Mouse (Mus musculus) forebrain, embryonic 15.5 days (tissue): Measurements from ENCODE around the gene Gm48551. TPM values are rescaled to one million over a fixed set of nuclear protein-coding genes. Genes with fewer than 3 reads are reported as not detected.

Source experiments
- ATAC-seq: fragments of 200-750 bp; cut with Nextera tagmentation; replicated peaks from 2 replicates; pipeline ENCODE4 v1.8.0; 2017; ENCODE audit warnings: mild to moderate bottlenecking, moderate TSS enrichment, moderate library complexity
- H3K27ac ChIP-seq: fragments of 300-500 bp; sonication (generic); replicated peaks from 2 replicates; pipeline ENCODE4 v1.5.1; 2015; ENCODE audit warnings: mild to moderate bottlenecking, inconsistent platforms
- H3K27me3 ChIP-seq: fragments of 300-500 bp; sonication (generic); 2 replicates; pipeline ENCODE4 v1.6.1; 2015; ENCODE audit warnings: inconsistent platforms
- H3K36me3 ChIP-seq: fragments of 300-500 bp; sonication (generic); 2 replicates; pipeline ENCODE4 v1.6.1; 2015; ENCODE audit warnings: mild to moderate bottlenecking, inconsistent platforms
- H3K4me1 ChIP-seq: fragments of 300-500 bp; sonication (generic); 2 replicates; pipeline ENCODE4 v1.6.1; 2015; ENCODE audit warnings: inconsistent platforms
- H3K4me2 ChIP-seq: fragments of 300-500 bp; sonication (generic); replicated peaks from 2 replicates; pipeline ENCODE4 v1.6.1; 2015; ENCODE audit warnings: mild to moderate bottlenecking, inconsistent platforms
- H3K4me3 ChIP-seq: fragments of 300-500 bp; sonication (generic); 2 replicates; pipeline ENCODE4 v1.5.1; 2015; ENCODE audit warnings: mild to moderate bottlenecking, inconsistent platforms
- H3K9ac ChIP-seq: fragments of 300-500 bp; sonication (generic); replicated peaks from 2 replicates; pipeline ENCODE4 v1.6.1; 2015; ENCODE audit warnings: mild to moderate bottlenecking, inconsistent platforms
- H3K9me3 ChIP-seq: fragments of 300-500 bp; sonication (generic); 2 replicates; pipeline ENCODE4 v1.6.1; 2016; ENCODE audit warnings: inconsistent platforms
- WGBS: fragments of 180-500 bp; shearing (Covaris S2); methylation state at CpG from one replicate; pipeline ENCODE4 v1.1.7; 2015; ENCODE audit warnings: mixed read lengths; 5-methylcytosine and 5-hydroxymethylcytosine counted together
- polyA plus RNA-seq: library from polyadenylated mRNA; unstranded; fragments of >200 nt; fragmentation: Nextera tagmentation; extraction: Ambion mirVana; gene quantifications from 2 replicates; pipeline ENCODE4 v1.2.1, GENCODE M21; 2015

The Gm48551 gene
- polyA plus RNA-seq, 1 experiment from 2014 or later, result 6.6 TPM

DNA sequence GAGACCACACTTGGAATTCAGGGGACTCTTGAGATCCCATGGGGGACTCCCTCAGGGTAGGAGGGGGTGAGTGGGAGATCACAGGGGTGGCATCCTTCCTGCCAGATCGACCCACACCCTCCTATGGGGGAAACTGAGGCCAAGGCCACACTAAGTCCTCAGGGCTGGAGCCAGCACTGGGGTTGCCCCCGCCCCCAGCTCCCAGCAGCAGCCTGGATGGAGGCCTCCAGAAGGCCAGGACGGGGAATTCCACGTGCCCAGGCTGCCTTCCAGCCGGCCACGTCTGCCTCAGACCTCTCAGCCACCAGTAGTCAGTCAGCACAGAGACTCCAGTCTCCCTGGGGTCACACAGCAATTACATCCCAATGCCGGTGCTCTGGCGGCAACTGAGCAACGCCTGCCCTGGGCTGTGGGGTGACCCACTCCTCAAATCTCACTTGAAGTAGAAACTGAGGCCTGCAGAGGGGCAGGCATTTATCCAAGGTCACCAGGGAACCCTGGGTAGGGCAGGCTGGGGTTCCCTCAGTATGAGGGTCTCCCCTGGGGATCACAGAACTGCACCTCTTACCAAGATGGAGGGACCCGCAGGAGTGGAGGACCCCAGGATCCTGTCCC, 41.1 kb downstream of the Gm48551 start:
- no peak for ATAC-seq
- Histone ChIP-seq H3K4me3 (peak overlapping the region; percentile 44; the same call in 1 of the 2 replicates), H3K9ac (no peak overlapping the region; the same call in 1 of the 2 replicates), H3K4me2 (peak overlapping the region; percentile 63), H3K9me3 (no peaks in the 10 kb centered on the region), H3K27ac (peak overlapping the region; percentile 70), H3K4me1 (peaks cover 47% of the 10 kb centered on the region), H3K27me3 (peaks cover 7% of the 10 kb centered on the region; the same call in 1 of the 2 replicates), H3K36me3 (no peaks in the 10 kb centered on the region)
- WGBS, result 29% methylated on average over 10 of the region's 10 CpGs

GRCm38 (mm10) chr10:81426081-81426671, 41.9 kb downstream of the Gm48551 start:
- Histone ChIP-seq H3K36me3 (no peaks in the 10 kb centered on the region), H3K9ac (peak overlapping the region; percentile 55), H3K4me3 (peak overlapping the region; percentile 44), H3K4me1 (peaks cover 50% of the 10 kb centered on the region), H3K27me3 (peaks cover 7% of the 10 kb centered on the region; the same call in 1 of the 2 replicates), H3K27ac (peak overlapping the region; percentile 42), H3K9me3 (no peaks in the 10 kb centered on the region), H3K4me2 (peak overlapping the region; percentile 63)
- 3% methylated on average over 18 of the region's 33 CpGs for WGBS
- ATAC-seq, result no peak

GRCm38 (mm10) chr10:81426897-81427296, 42.6 kb downstream of the Gm48551 start:
- no peak for ATAC-seq
- H3K4me2 ChIP-seq, result peak overlapping the region; percentile 63
- peak overlapping the region; percentile 55 for H3K9ac ChIP-seq
- H3K27ac ChIP-seq, result peak overlapping the region; percentile 24; the same call in 1 of the 2 replicates
- peaks cover 55% of the 10 kb centered on the region for H3K4me1 ChIP-seq
- H3K36me3 ChIP-seq, result no peaks in the 10 kb centered on the region
- H3K9me3 ChIP-seq, result no peaks in the 10 kb centered on the region
- WGBS, result under 1% methylated on average over 38 of the region's 38 CpGs
- peak overlapping the region; percentile 44 for H3K4me3 ChIP-seq
- H3K27me3 ChIP-seq, result peaks cover 7% of the 10 kb centered on the region; the same call in 1 of the 2 replicates

- Histone ChIP-seq H3K9ac (0 out of 2 replicates have a peak overlapping the region, but pooled peaks have one; percentile 55), H3K4me2 (peak overlapping the region; percentile 63), H3K36me3 (no peaks in the 10 kb centered on the region), H3K4me1 (peaks cover 57% of the 10 kb centered on the region), H3K27me3 (peaks cover 7% of the 10 kb centered on the region; the same call in 1 of the 2 replicates), H3K4me3 (peak overlapping the region; percentile 44), H3K27ac (0 out of 2 replicates have a peak overlapping the region, but pooled peaks have one; percentile 14), H3K9me3 (no peaks in the 10 kb centered on the region)
- no peak for ATAC-seq
- 35% methylated on average over 3 of the region's 3 CpGs for WGBS
These were observed 43.1 kb downstream of the Gm48551 start for GRCm38 (mm10) chr10:81427327-81427726.

DNA sequence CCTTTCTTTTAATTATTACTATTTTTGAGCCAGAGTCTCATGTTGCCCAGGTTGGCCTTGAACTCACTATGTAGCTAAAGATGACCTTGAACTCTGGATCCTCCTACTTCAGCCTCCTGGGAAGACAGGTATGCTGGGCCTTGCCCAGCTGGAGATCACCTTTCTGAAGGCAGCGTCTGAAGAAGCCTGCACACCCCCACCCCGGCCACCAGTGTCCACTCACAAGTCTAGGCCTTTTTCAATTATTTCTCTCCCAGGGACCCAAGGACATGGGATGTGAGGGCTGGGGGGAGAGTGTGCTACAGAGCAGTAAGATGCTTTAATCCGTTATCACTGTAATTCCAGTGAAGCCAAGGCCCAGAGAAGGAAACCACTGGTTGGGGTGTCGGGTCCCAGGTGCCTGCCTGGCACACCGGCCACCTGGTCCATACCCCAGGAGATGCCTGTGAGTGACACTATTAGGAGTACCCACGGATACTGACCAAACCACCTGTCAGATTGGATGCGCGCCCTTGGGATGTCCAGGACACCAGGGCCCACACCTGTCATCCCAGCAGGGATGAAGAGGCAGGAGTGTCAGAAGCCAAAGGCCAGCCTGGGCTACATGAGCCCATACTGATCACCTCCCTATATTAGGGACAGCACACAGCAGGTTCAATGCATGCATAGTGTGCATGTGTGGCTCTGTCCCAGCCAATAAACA, 43.7 kb downstream of the Gm48551 start:
- no peak for ATAC-seq
- H3K27me3 ChIP-seq, result peaks cover 7% of the 10 kb centered on the region; the same call in 1 of the 2 replicates
- H3K36me3 ChIP-seq, result no peaks in the 10 kb centered on the region
- no peak overlapping the region for H3K4me3 ChIP-seq
- no peak overlapping the region for H3K4me2 ChIP-seq
- H3K4me1 ChIP-seq, result peaks cover 62% of the 10 kb centered on the region
- no peak overlapping the region for H3K27ac ChIP-seq
- no peaks in the 10 kb centered on the region for H3K9me3 ChIP-seq
- H3K9ac ChIP-seq, result no peak overlapping the region
- 83% methylated on average over 8 of the region's 8 CpGs for WGBS

- Histone ChIP-seq H3K4me3 (no peak overlapping the region), H3K4me2 (no peak overlapping the region), H3K4me1 (peaks cover 67% of the 10 kb centered on the region), H3K27me3 (peaks cover 7% of the 10 kb centered on the region; the same call in 1 of the 2 replicates), H3K9ac (no peak overlapping the region), H3K27ac (no peak overlapping the region), H3K36me3 (no peaks in the 10 kb centered on the region), H3K9me3 (no peaks in the 10 kb centered on the region)
- 91% methylated on average over 7 of the region's 7 CpGs for WGBS
- no peak for ATAC-seq
These were observed 44.2 kb downstream of the Gm48551 start for GRCm38 (mm10) chr10:81428507-81428870.

GRCm38 (mm10) chr10:81429092-81429491, 44.8 kb downstream of the Gm48551 start:
- H3K9ac ChIP-seq, result 0 out of 2 replicates have a peak overlapping the region, but pooled peaks have one; percentile 81

GRCm38 (mm10) chr10:81429605-81430061, 45.4 kb downstream of the Gm48551 start:
- 0% methylated on average over 19 of the region's 20 CpGs for WGBS
- H3K27me3 ChIP-seq, result peaks cover 7% of the 10 kb centered on the region; the same call in 1 of the 2 replicates
- H3K9me3 ChIP-seq, result no peaks in the 10 kb centered on the region
- ATAC-seq, result peak; percentile 9
- H3K36me3 ChIP-seq, result no peaks in the 10 kb centered on the region
- H3K27ac ChIP-seq, result peak overlapping the region; percentile 94
- H3K4me2 ChIP-seq, result peak overlapping the region; percentile 74
- peak overlapping the region; percentile 81 for H3K9ac ChIP-seq
- H3K4me3 ChIP-seq, result peak overlapping the region; percentile 86
- peaks cover 63% of the 10 kb centered on the region for H3K4me1 ChIP-seq

More at GRCm38 (mm10) chr10:81429092-81429491, 44.8 kb downstream of the Gm48551 start:
- Histone ChIP-seq H3K27ac (0 out of 2 replicates have a peak overlapping the region, but pooled peaks have one; percentile 94), H3K4me1 (peaks cover 66% of the 10 kb centered on the region), H3K4me2 (peak overlapping the region; percentile 74), H3K9me3 (no peaks in the 10 kb centered on the region), H3K27me3 (peaks cover 7% of the 10 kb centered on the region; the same call in 1 of the 2 replicates), H3K4me3 (peak overlapping the region; percentile 86), H3K36me3 (no peaks in the 10 kb centered on the region)
- no peak for ATAC-seq
- WGBS, result 27% methylated on average over 2 of the region's 2 CpGs

- WGBS, result 0% methylated on average over 40 of the region's 89 CpGs
- Histone ChIP-seq H3K36me3 (no peaks in the 10 kb centered on the region), H3K9me3 (no peaks in the 10 kb centered on the region), H3K4me3 (peak overlapping the region; percentile 86), H3K4me1 (peaks cover 63% of the 10 kb centered on the region), H3K9ac (peak overlapping the region; percentile 81), H3K4me2 (peak overlapping the region; percentile 74), H3K27ac (peak overlapping the region; percentile 94), H3K27me3 (peaks cover 7% of the 10 kb centered on the region; the same call in 1 of the 2 replicates)
- peak; percentile 11; the same call in 1 of the 2 replicates for ATAC-seq
These were observed 46.0 kb downstream of the Gm48551 start for GRCm38 (mm10) chr10:81430141-81430830.

DNA sequence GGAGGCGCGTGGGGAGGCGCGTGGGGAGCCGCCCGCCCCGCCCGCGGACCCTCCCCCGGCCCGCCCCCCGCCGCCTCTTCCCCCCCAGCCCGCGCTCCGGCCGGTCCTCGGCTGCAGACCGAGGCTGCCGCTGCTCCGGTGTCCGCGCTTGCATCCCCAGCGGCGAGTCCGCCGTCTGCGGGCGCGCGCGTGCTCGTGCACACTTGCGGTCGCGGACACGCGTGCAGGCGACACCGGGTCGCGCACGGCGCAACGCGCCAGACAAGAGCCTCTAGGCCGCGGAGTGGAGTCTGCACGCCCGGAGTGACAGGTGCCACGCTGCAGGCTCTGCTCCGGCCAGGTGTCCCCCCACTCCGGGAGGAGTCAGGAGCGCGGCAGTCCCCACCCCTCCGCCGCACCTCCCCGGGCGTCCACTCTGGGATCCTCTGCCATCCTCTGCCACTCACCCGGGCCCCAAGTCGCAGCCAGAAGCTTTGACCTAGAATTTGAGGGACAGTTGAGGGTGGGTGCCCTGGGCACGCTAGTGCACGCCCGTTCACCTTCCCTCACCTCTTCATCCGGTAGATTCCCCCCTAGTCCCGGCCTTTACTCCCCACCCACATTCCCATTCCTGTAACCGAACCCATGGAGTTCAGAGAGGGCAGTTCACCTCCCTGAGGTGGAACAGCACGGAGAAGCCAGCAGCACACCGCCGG, 46.7 kb downstream of the Gm48551 start:
- H3K9ac ChIP-seq, result peak overlapping the region; percentile 81
- H3K9me3 ChIP-seq, result no peaks in the 10 kb centered on the region
- ATAC-seq, result peak; percentile 15; the same call in 1 of the 2 replicates
- WGBS, result 1% methylated on average over 56 of the region's 70 CpGs
- H3K27me3 ChIP-seq, result peaks cover 7% of the 10 kb centered on the region; the same call in 1 of the 2 replicates
- H3K4me1 ChIP-seq, result peaks cover 63% of the 10 kb centered on the region
- H3K27ac ChIP-seq, result peak overlapping the region; percentile 94
- peak overlapping the region; percentile 74 for H3K4me2 ChIP-seq
- H3K36me3 ChIP-seq, result no peaks in the 10 kb centered on the region
- peak overlapping the region; percentile 86 for H3K4me3 ChIP-seq
